Mouse (Mus musculus) adrenal gland, postnatal 10 days (tissue): Measurements from ENCODE around the gene Ncapd3. TPM values are rescaled to one million over a fixed set of nuclear protein-coding genes. Genes with fewer than 3 reads are reported as not detected.

ENCODE experiments used
- DNase-seq: peaks from one replicate; pipeline ENCODE4 v3.0.0; 2021; ENCODE audit warnings: mixed read lengths
- long read RNA-seq, 2 experiments: library from polyadenylated mRNA; stranded (forward); transcript quantifications; one replicate each; pipeline ENCODE4 v2.0.0; 2021
- total RNA-seq, 2 experiments: library from RNA; stranded (reverse); gene quantifications; 2 replicates each; pipeline ENCODE4 v1.2.3; 2021

The Ncapd3 gene
- total RNA-seq, result 10 to 100 TPM; 19.2 to 26.0 TPM
- long read RNA-seq, experiment 1, partial matches to known transcripts, result 2 of 5 reads
- long read RNA-seq, experiment 1, other reads (novel, unspliced or antisense), result 3 of 5 reads
- long read RNA-seq, experiment 2, full-length matches to known transcripts, result 2 of 6 reads
- long read RNA-seq, experiment 2, partial matches to known transcripts, result 1 of 6 reads
- long read RNA-seq, experiment 2, other reads (novel, unspliced or antisense), result 3 of 6 reads

DNA sequence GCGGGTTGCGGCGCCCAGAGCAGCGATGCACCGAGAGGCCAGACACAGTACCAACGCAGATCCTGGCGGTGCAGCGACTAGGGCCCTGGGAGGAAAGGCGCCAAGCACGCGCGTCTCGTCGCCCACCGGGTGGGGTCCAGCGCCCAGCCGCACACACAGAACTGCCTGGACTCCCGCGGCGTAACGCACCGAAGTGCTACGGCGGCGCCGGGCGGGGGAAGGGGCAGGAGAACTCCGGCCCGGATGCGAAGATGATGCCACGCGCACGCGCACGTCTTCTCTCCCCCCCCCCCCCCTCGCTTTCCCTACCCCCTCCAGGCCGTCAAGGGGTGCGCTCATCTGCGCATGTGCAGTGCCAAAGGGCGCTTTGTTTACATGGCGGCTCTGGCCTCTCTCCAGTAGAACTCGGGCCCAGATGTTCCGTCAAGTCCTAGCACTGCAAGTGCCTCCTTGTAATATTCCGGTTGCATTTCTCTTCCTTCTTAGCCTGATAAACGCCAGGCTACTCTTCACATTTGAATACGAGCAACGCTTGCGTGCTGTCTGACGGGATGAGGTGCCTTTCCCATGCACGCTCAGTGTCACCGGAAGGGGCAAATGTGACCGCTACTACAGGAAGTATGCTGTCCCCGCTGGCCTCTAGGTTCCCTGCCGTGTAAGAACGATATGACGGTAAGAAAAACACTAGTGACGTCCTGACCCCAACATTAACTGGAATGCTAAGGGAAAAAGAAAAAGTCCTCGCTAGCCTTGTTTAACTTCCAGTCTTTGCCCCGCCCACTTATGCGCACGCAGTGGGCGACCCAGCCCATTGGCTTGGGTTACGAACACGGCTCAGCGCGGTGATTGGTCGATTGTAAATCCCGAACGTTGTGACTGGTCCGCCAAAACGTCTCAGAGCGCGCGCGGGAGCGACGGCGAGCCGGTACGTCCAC is at the start of gene Ncapd3, which contains the start of gene Vps26b:
TSS of gene Ncapd3 (plus strand) at position 348 of the 935 bp plus-strand sequence.
TSS of gene Vps26b (minus strand) at position 238 of the 935 bp plus-strand sequence.
- peak; percentile 96 for DNase-seq

DNA sequence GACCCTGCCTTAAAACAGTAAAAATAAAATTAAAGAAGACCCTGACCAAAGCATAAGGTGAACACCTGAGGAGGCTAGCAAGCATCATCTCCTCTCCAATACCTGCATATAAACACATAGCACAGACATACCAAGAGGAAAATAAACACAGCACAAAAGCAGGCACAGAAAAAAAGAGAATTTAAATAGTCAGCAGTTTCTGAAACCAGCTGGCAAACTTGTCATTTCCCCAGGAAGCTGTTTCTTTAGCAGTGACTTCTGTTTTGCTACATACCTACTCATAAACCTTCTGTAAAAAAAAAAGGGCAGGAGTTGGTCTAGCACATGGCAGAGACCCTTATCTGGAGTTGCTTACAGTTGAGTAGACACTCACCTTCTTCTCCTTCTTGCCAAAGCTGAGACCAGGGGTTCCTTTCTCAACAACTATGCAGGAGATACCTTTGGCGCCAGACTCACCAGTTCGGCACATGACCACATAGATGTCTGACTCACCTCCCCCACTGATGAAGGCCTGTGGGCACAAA is 44.8 kb upstream of the Ncapd3 start:
- no peak for DNase-seq

DNA sequence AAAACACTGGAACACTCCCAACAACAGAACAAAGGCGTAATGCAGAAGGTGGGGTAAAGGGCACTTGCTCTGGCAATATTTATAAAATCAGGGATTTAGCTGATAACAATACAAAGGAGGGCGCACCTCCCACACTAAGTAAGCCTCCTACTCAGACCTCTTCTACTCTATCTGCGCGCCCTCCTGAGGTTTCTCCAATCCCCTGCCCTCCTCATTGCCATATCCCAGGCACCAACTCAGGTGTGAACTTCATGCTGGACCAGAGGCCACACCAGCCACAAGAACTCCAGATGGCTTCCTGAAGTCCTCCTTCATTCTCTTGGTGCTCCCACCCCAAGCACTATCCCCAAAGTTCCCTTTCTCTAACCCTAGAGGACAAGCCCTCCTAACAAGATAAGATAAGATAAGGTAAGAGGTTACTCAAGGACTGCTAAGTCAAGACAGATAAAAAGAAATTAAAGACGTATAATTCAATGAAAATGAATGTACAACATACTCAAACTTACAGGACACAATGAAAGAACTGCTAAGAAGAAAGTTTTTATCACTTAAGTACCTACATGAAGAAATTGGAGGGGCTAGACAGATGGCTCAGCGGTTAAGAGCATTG is 44.2 kb upstream of the Ncapd3 start:
- DNase-seq, result no peak

GRCm38 (mm10) chr9:26990181-26990580 is 39.8 kb upstream of the Ncapd3 start:
- no peak for DNase-seq

DNA sequence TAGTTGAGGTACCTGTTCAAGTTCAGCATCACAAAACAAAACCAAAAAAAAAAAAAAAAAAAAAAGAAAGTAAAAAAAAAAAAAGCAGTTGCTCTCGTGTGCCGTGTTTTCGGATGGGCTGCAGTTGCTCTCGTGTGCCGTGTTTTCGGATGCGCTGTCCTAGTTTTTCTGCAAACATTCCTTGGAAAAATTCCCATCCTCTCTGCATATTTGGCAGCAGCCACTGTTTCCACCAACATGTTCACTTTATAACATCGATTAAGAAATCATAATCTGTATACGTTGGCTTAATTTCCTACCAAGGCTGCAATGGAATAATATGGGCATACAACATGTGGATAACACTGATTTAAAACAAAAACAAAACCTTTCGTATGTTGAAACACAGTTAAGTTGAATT is 36.9 kb upstream of the Ncapd3 start:
- no peak for DNase-seq

GRCm38 (mm10) chr9:26993900-26994299 is 36.1 kb upstream of the Ncapd3 start:
- DNase-seq, result no peak

- peak; percentile 18 for DNase-seq
These were observed 32.9 kb upstream of the Ncapd3 start for GRCm38 (mm10) chr9:26997062-26997461.

GRCm38 (mm10) chr9:26997501-26997900 is 32.5 kb upstream of the Ncapd3 start:
- peak; percentile 11 for DNase-seq

- DNase-seq, result no peak
These were observed 31.1 kb upstream of the Ncapd3 start for GRCm38 (mm10) chr9:26998669-26999460.

- peak; percentile 97 for DNase-seq
These were observed 30.2 kb upstream of the Ncapd3 start, which contains the start of the genes Acad8 and Thyn1 for GRCm38 (mm10) chr9:26999461-27000395. Acad8 (minus strand) TSS chr9:26999566. Thyn1 (plus strand) TSS chr9:26999710.

DNA sequence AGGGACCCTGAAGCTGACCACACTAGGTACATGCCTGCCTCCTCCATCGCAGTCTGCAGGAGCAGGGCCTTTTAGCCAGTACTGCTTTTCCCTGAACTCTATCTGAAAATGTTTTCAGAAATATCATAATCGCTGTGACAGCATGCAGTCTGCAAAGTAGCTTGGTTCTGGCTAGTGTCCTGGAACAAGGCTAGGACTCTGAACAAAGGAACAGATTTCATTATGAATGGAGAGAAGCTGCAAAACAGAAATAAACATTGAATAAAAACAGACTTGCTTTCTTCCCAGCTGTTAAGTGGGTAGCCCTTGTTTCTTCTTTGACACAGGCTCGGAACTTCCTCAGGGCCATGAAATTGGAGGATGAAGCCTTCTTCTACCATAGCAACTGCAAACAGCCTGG is 24.7 kb upstream of the Ncapd3 start:
- no peak for DNase-seq

DNA sequence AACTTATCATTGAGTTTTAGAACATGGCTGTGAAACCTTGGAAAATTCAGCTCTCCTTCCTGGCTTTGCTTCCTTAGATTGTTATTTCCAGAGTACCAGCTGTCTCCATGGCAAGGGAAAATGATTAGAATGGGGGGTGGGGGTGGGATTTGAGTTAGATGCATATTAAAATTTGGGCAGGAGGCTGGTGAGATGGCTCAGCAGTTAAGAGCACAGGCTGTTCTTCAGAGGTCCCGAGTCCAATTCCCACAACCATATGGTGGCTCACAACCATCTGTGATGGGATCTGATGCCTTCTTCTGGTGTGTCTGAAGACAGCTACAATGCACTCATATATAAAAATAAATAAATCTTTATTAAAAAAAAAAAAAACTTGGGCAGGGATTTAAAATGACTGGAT is 24.0 kb upstream of the Ncapd3 start:
- DNase-seq, result no peak

GRCm38 (mm10) chr9:27006866-27007265 is 23.1 kb upstream of the Ncapd3 start:
- DNase-seq, result no peak

DNA sequence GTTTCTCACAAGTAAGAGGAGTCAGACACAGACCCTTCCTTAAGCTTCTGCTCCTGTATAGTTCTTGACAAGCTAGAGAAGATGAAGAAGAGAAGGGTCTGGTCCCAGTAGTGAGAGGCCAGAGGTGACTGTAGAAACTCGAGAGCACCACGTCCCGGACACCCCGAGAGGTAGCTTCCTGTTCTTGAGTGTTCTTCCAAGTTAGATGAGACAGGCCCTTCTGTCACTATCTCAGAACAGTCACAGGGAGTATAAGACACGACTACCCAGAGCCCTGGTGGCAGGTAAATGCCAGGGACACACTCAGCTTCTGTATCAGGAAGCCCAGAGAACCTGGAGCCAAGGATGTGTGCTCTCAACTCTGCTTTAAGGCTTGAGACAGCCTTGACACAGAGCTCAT is 20.7 kb upstream of the Ncapd3 start:
- DNase-seq, result no peak

DNA sequence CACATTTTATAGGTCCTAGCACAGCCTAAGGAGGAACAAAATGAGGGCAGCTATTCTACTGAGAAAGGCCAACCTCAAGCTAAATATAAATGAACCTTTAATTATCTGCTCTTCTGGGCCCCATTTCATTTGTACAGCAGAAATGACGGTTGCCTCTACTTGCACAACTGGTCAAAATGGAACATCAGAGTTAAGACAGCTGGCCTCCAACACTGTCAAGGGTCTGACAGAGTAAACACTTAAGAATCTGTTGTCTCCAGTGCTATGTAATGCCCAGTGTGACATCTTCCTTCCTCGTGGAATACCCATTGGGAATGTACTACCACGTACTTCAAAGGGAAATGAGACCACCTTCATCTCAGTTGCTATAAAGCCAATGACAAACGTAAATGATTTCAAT is 18.4 kb upstream of the Ncapd3 start:
- no peak for DNase-seq

DNA sequence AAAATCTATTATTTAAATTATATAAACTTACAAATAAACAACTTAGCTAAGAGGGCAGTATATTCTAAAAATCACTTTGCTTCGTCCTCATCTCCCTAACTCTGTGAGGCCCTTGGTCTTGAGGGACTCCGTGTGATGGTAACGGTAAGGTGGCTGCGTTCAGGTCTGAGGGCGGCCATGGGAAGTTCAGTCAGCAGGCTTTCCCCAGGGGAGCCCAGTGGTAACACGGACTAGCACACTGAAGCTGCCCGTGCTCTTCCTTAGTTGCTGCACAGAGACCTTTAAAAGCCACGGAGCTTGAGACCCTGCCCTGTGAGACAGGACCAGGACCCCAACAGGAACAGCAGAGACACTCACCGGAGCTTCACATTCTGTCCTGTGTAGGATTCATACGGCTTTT is 11.0 kb upstream of the Ncapd3 start:
- no peak for DNase-seq

DNA sequence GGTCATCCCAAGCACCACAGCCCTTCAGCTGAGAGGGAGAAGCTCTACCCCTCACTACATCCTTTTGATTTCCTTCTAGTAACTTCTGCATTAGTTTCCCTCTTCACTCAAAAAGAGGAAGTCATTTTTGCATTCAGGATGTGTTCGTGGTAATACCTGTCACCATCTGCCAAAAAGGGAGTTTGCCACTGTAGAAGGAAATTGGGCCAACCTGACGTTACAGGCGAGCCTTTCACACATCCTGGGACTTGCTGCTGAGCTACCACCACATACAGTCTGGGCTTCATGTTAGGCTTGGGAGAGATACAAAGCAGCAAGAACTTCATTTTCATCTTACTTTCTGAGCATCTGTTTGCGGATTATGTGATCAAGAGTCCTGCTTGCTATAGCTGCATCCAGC is 6.3 kb upstream of the Ncapd3 start:
- no peak for DNase-seq

DNA sequence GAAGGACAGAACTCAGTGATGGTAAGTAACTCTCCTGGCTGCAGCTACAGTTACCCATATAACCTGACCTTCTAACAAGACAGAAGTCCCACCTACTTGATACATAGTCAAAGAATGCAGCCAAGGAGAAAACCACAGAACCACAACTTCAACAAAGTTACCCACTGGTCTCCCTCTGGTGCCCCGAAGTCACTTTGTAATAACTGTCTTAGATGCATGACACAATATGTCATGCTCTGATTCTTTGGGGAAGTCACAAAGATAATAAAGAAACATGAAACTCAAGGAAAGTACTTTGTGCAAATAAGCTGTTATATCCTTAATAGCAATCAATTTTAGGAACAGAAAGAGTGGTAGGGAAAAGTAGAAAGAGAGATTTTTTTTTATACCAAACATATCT is 3.3 kb upstream of the Ncapd3 start:
- DNase-seq, result no peak

DNA sequence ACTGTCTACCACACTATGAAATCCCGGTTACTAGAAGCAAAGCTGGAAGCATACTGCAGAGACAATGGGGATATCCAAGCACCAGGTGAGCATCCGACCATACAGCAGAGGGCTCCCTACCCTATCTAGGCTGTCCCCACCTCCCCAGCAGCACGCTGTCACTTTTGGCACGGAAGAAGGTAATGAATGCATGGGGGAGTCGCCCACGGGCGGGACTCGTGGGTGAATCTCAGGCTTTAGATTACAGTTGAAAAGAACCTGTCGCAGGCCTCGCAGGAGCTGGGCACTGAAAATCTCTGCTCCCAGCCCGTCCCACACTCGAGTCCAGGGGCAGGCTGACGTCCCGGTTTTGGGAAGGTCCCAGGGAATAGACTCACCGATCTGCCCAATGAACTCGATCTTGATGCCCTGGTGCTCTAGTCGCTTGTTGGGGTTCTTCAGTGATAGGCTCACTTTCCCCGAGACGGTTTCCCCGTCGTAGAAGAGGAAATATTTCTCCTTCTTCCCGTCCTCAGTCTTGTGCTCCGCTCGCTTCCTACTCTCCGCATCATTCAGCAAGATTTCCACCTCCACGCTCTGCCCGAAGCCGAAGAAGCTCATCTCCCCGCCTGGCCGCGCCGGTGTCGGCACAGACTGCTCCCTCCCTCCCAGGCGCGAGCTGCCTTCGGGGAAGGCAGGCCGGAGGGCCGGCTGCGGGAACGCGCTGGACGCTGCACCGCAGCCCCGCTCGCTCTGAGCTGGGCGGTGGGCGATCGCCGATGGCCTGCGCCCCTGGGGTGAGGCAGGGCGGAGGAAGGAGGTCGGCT is 750 bp upstream of the Ncapd3 start:
- DNase-seq, result peak; percentile 63

- DNase-seq, result no peak
These were observed 757 bp downstream of the Ncapd3 start for GRCm38 (mm10) chr9:27030763-27031100.
